Mouse (Mus musculus) right cerebral cortex, postnatal 10 days (tissue): ENCODE measurements around the gene Camk2n2.

Experiments used
- DNase-seq, 2 experiments: peaks; one replicate each; pipeline ENCODE4 v3.0.0; 2021; ENCODE audit warnings: low spot score in 2 of 2

The Camk2n2 gene

GRCm38 (mm10) chr16:20610501-20611356, 10.4 kb downstream of the Camk2n2 start:
- DNase-seq, result peak; percentile 85 to 86

DNA sequence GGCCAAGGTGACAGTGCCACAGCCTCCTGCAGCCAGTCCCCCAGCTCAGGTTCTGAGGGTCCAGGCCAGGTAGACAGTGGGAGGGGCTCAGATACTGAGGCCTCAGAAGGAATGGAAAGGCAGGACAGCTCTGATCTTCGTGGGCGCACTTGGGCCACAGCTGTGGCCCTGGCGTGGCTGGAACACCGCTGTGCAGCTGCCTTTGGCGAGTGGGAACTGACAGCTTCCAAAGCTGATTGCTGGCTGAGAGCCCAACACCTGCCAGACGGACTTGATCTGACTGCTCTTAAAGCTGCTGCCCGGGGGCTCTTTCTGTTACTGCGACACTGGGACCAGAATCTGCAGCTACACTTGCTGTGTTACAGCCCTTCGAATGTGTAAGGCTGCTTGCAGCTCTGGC, 16.4 kb downstream of the Camk2n2 start:
- peak in 1 of 2 experiments; percentile 49 for DNase-seq

DNA sequence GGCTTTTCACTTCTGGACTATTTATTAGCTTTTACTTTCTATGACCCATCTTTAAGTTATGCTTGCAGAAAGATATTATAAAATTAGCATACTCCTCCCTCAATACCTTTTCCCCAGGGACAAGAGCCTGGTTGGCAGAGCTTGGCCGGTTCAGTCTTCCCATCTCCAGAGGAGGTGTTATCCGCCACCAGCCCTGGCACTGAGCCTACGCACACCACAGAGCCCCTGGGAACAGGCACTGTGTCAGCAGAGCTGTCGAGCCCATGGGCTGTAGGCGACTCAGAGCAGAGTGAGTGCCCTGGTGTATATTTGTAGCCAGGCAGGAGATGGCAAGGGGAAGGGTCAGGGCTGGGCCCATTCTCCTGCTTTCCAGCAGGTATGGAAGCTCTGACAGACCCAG, 20.6 kb downstream of the Camk2n2 start:
- DNase-seq, result no peak

DNA sequence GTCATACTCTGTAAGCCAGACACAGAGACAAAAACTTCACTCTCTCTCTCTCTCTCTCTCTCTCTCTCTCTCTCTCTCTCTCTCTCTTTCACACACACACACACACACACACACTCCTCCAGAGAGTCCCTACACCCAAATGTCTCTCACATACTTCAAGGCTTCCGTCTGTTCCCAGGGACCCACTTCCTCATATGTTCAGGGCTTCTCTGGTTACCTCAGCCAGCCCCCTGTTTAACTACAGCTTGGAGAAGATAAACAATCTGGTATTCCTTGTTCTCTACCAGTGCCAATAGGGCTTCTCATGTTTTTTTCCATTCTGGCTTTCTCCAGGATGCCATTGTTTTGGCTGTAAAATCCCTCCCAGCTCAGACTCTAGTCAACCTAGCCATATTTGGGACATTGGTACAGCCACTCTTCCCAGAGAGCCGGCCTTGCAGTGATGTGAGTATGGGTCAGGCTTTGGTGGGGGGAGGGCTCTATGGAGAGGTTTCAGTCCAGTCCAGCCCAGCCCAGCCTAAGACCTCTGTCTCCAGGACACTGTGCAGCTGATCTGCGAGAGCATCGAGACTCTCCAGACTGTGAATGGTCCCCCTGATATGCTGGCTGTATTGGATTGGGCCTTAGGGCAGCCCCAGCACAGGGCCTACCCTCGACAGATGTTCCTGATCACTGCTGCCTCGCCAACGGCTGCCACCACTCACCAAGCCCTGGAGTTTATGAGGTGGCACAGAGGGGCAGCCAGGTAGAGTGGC, 24.2 kb downstream of the Camk2n2 start:
- DNase-seq, result no peak

DNA sequence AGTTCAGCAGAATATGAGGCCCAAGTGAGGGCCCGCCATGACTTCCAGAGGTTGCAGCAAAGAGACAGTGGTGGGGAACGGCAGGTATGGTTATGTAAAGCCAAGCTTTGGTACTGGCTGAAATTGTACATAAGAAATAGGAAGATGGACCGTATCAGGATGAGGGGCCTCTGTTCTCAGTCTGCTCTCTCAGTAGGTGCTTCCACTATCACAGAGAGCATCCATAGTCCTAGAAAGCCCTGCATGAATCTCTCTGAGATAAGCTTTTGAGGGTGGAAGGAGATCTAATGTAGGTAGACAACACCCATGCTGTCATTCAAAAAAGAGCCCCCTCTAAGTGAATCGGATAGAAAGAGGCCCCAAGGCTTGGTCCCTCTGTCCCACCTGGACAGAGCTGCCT, 25.4 kb downstream of the Camk2n2 start:
- no peak for DNase-seq

- no peak for DNase-seq
Measured at GRCm38 (mm10) chr16:20595060-20595673, 25.9 kb downstream of the Camk2n2 start.

- no peak for DNase-seq
Measured at GRCm38 (mm10) chr16:20591076-20591705, 29.9 kb downstream of the Camk2n2 start.

GRCm38 (mm10) chr16:20590680-20591038, 30.4 kb downstream of the Camk2n2 start:
- DNase-seq, result no peak

- DNase-seq, result peak; percentile 76 to 81
Measured at GRCm38 (mm10) chr16:20589939-20590679, 31.0 kb downstream of the Camk2n2 start.

- peak; percentile 73 to 74 for DNase-seq
Measured at GRCm38 (mm10) chr16:20589366-20589938, 31.6 kb downstream of the Camk2n2 start, which contains the start of gene Vwa5b2. TSS of gene Vwa5b2 (plus strand) at chr16:20589471.
